Mouse (Mus musculus) limb, embryonic 10.5 days (tissue): ENCODE measurements at regions not wholly inside any gene's neighbourhood (a gene's known extent, or its start where the extent isn't known, plus 50 kb on each side); places are given as distances from the start of the nearest gene placed in this dataset.

Source experiments
- DNase-seq: peaks from one replicate; pipeline ENCODE4 v3.0.0-alpha.2; 2017; ENCODE audit warnings: low spot score
- H3K27ac ChIP-seq: fragments of 300-500 bp; sonication (generic); 2 replicates; pipeline ENCODE4 v1.5.1; 2016; ENCODE audit warnings: mild to moderate bottlenecking
- H3K27me3 ChIP-seq: fragments of 300-500 bp; sonication (generic); 2 replicates; pipeline ENCODE4 v1.6.1; 2016; ENCODE audit warnings: low read depth, mild to moderate bottlenecking; ENCODE audit not compliant: poor library complexity, severe bottlenecking
- H3K36me3 ChIP-seq: fragments of 300-500 bp; sonication (generic); 2 replicates; pipeline ENCODE4 v1.6.1; 2016; ENCODE audit warnings: mild to moderate bottlenecking, moderate library complexity
- H3K4me1 ChIP-seq: fragments of 300-500 bp; sonication (generic); 2 replicates; pipeline ENCODE4 v1.6.1; 2016
- H3K4me3 ChIP-seq: fragments of 300-500 bp; sonication (generic); 2 replicates; pipeline ENCODE4 v1.5.1; 2016; ENCODE audit warnings: mild to moderate bottlenecking, moderate library complexity
- H3K9me3 ChIP-seq: fragments of 300-500 bp; sonication (generic); replicated peaks from 2 replicates; pipeline ENCODE4 v1.6.1; 2016; ENCODE audit warnings: mild to moderate bottlenecking
- WGBS: fragments of 180-500 bp; shearing (Covaris S2); methylation state at CpG from one replicate; pipeline ENCODE4 v1.1.7; 2016; 5-methylcytosine and 5-hydroxymethylcytosine counted together

- no peak overlapping the region for H3K27ac ChIP-seq
- no peaks in the 10 kb centered on the region for H3K4me1 ChIP-seq
- no peak overlapping the region for H3K4me3 ChIP-seq
- H3K27me3 ChIP-seq = no peaks in the 10 kb centered on the region
- no peaks in the 10 kb centered on the region for H3K9me3 ChIP-seq
- 87% methylated on average over 4 of the region's 4 CpGs for WGBS
- no peaks in the 10 kb centered on the region for H3K36me3 ChIP-seq
- no peak for DNase-seq
Measured at GRCm38 (mm10) chr8:103907662-103908061, 193.8 kb upstream of the Cdh5 start.

- Histone ChIP-seq H3K27ac (no peak overlapping the region), H3K4me1 (peaks cover 14% of the 10 kb centered on the region), H3K9me3 (no peaks in the 10 kb centered on the region), H3K4me3 (no peak overlapping the region), H3K36me3 (no peaks in the 10 kb centered on the region), H3K27me3 (no peaks in the 10 kb centered on the region)
- 76% methylated on average over 2 of the region's 2 CpGs for WGBS
- no peak for DNase-seq
Measured at GRCm38 (mm10) chr8:103911287-103912015, 190.0 kb upstream of the Cdh5 start.

GRCm38 (mm10) chr8:103912983-103913926 is 188.2 kb upstream of the Cdh5 start:
- H3K27me3 ChIP-seq = no peaks in the 10 kb centered on the region
- DNase-seq = no peak
- no peaks in the 10 kb centered on the region for H3K9me3 ChIP-seq
- H3K27ac ChIP-seq = peak overlapping the region; percentile 16; the same call in 1 of the 2 replicates
- 79% methylated on average over 9 of the region's 9 CpGs for WGBS
- H3K4me1 ChIP-seq = peaks cover 14% of the 10 kb centered on the region
- H3K36me3 ChIP-seq = no peaks in the 10 kb centered on the region
- no peak overlapping the region for H3K4me3 ChIP-seq

GRCm38 (mm10) chr8:103913927-103914640 is 187.3 kb upstream of the Cdh5 start:
- peaks cover 14% of the 10 kb centered on the region for H3K4me1 ChIP-seq
- WGBS = 58% methylated on average over 6 of the region's 6 CpGs
- H3K4me3 ChIP-seq = no peak overlapping the region
- H3K9me3 ChIP-seq = no peaks in the 10 kb centered on the region
- no peaks in the 10 kb centered on the region for H3K36me3 ChIP-seq
- H3K27me3 ChIP-seq = no peaks in the 10 kb centered on the region
- peak overlapping the region; percentile 56 for H3K27ac ChIP-seq
- peak; percentile 40 for DNase-seq

GRCm38 (mm10) chr8:103919324-103919723 is 182.1 kb upstream of the Cdh5 start:
- no peak overlapping the region for H3K27ac ChIP-seq
- H3K4me1 ChIP-seq = 0 out of 2 replicates have a peak, but pooled peaks cover 2% of the 10 kb centered on the region
- DNase-seq = no peak
- H3K27me3 ChIP-seq = no peaks in the 10 kb centered on the region
- 89% methylated on average over 3 of the region's 3 CpGs for WGBS
- no peaks in the 10 kb centered on the region for H3K36me3 ChIP-seq
- H3K4me3 ChIP-seq = no peak overlapping the region
- no peaks in the 10 kb centered on the region for H3K9me3 ChIP-seq

GRCm38 (mm10) chr8:103921621-103922020 is 179.8 kb upstream of the Cdh5 start:
- Histone ChIP-seq H3K4me1 (no peaks in the 10 kb centered on the region), H3K36me3 (no peaks in the 10 kb centered on the region), H3K27me3 (no peaks in the 10 kb centered on the region), H3K4me3 (no peak overlapping the region), H3K9me3 (no peaks in the 10 kb centered on the region), H3K27ac (no peak overlapping the region)
- 89% methylated on average over 4 of the region's 4 CpGs for WGBS
- no peak for DNase-seq

- 82% methylated on average over 2 of the region's 2 CpGs for WGBS
- DNase-seq = no peak
Measured at GRCm38 (mm10) chr8:103922746-103923145, 178.7 kb upstream of the Cdh5 start.

GRCm38 (mm10) chr8:103932681-103933080 is 168.7 kb upstream of the Cdh5 start:
- H3K36me3 ChIP-seq = no peaks in the 10 kb centered on the region
- no peaks in the 10 kb centered on the region for H3K9me3 ChIP-seq
- H3K4me3 ChIP-seq = no peak overlapping the region
- WGBS = 39% methylated on average over 1 of the region's 1 CpGs
- H3K27me3 ChIP-seq = no peaks in the 10 kb centered on the region
- H3K27ac ChIP-seq = no peak overlapping the region
- DNase-seq = no peak
- H3K4me1 ChIP-seq = no peaks in the 10 kb centered on the region; the same call in 1 of the 2 replicates

More at GRCm38 (mm10) chr8:103922746-103923145, 178.7 kb upstream of the Cdh5 start:
- no peak overlapping the region for H3K27ac ChIP-seq
- H3K9me3 ChIP-seq = no peaks in the 10 kb centered on the region
- no peak overlapping the region for H3K4me3 ChIP-seq
- no peaks in the 10 kb centered on the region for H3K36me3 ChIP-seq
- H3K4me1 ChIP-seq = no peaks in the 10 kb centered on the region
- H3K27me3 ChIP-seq = no peaks in the 10 kb centered on the region

- H3K9me3 ChIP-seq = no peaks in the 10 kb centered on the region
- H3K27ac ChIP-seq = no peak overlapping the region
- DNase-seq = no peak
- H3K36me3 ChIP-seq = no peaks in the 10 kb centered on the region
- WGBS = 84% methylated on average over 3 of the region's 3 CpGs
- H3K4me3 ChIP-seq = no peak overlapping the region
- no peaks in the 10 kb centered on the region for H3K27me3 ChIP-seq
- H3K4me1 ChIP-seq = peaks cover 4% of the 10 kb centered on the region
Measured at GRCm38 (mm10) chr8:103936491-103936890, 164.9 kb upstream of the Cdh5 start.

- Histone ChIP-seq H3K36me3 (no peaks in the 10 kb centered on the region), H3K27me3 (no peaks in the 10 kb centered on the region), H3K4me1 (peaks cover 4% of the 10 kb centered on the region; the same call in 1 of the 2 replicates), H3K27ac (no peak overlapping the region), H3K9me3 (no peaks in the 10 kb centered on the region), H3K4me3 (no peak overlapping the region)
- no peak for DNase-seq
- WGBS = 48% methylated on average over 11 of the region's 11 CpGs
Measured at GRCm38 (mm10) chr8:103938283-103939230, 162.9 kb upstream of the Cdh5 start.

GRCm38 (mm10) chr8:103940958-103941532 is 160.4 kb upstream of the Cdh5 start:
- Histone ChIP-seq H3K27ac (no peak overlapping the region), H3K4me3 (no peak overlapping the region), H3K4me1 (peaks cover 4% of the 10 kb centered on the region; the same call in 1 of the 2 replicates), H3K9me3 (no peaks in the 10 kb centered on the region), H3K36me3 (no peaks in the 10 kb centered on the region), H3K27me3 (no peaks in the 10 kb centered on the region)
- WGBS = 89% methylated on average over 6 of the region's 6 CpGs
- DNase-seq = no peak
